Mouse (Mus musculus) common myeloid progenitor, adult 5-6 weeks (primary cell): Measurements from ENCODE around the gene Tnnt3. TPM values are rescaled to one million over a fixed set of nuclear protein-coding genes. Genes with fewer than 3 reads are reported as not detected.

Experiments
- ATAC-seq: replicated peaks from 2 replicates; pipeline ENCODE4 v1.8.0; 2016; ENCODE audit warnings: low read depth, mild to moderate bottlenecking, moderate TSS enrichment, inconsistent platforms; ENCODE audit not compliant: poor library complexity, severe bottlenecking
- total RNA-seq: library from RNA; stranded (forward); fragments of 200-1000, 187-1606 nt; gene quantifications from 2 replicates; pipeline ENCODE4 v1.2.3, GENCODE M21; 2017

Gene Tnnt3
- total RNA-seq, 1 experiment from 2014 or later, result not detected

DNA sequence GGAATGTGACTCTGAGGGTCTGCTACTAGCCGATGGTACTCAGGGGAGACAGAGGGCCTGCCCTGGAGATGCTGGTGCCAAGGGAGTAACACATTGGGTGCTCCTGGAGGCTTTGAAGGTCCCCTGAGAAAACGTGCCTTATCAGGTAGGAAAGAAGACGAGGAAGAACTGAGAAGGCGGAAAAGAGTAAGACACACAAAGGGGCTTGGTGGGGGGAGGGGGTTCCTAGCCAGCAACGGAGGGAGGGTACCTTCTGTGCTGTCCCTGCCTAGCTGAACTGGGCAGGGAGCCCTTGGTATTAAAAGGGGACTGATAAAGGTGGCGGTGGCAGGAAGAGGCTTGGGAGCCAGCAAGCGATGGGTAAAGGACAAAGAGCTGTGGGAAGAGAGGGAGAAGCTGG is 23.0 kb upstream of the Tnnt3 start:
- no peak for ATAC-seq

DNA sequence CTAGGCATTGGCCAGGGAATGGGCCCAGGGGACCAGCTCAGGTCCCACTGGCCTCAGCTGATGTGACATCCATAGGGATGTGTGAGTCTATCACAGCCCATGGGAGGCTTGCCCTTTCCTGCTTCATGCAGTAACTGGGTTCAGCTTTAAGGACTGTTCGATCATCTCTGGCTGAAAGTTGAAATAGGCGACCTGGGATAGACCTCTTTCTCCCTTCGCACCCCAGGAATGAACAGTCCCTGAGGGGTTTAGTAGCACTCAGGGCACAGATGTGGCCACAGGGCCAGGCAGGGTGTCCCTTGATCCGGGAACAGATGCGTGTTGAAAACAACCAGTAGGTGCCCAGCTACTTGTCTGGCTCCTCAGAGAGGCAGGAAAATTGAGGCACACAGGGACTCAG is 22.4 kb upstream of the Tnnt3 start:
- ATAC-seq, result no peak

DNA sequence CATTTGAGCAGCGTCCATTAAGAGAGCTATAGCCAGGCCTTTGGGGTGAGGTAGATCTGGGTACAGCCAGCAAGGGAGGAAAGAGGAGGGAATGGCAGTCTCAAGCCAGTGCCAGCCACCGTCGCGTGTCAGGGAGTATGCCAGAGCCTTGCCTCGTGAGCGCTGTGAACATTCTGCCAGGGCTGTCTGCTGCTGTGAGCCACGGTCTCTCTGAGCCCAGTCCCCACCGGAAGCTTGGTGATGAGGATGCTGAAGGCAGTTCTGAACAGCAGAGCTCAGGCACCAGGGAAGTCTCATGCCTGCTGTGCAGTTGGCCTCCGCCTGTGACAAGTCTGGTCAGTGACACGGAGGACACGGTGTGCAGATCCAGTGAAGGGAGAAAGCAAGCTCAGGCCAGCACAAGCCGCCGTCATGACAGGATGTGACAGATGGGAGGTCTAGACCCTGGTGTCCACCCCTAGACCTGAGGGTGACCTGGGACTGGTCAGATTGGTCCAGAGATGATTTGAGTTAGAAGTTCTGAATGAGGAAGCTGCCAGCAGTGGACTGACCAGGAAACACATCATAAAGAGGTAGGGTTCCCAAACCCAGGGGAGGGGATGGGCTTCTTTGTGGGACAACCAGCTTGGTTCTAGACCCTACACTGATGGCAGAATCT is 21.7 kb upstream of the Tnnt3 start:
- ATAC-seq, result no peak

DNA sequence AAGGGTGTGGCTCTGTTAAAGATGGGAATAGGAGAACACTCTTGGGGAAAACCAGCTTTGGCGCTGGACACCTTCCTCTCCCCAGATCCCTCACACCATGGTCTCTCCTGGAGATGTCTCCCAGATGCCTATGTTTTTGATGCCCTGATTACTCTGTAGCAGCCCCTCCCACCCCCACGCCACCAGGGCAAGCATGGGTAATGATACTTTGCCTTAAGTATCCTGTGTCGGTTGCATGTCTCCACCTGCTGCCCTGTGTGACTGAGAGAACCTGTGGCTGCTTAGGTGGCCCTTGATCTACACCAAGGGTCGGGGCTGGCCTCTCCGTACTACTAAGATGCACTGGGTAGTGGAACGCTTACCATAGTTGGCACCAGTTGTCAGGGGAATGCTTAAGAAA is 20.6 kb upstream of the Tnnt3 start:
- no peak for ATAC-seq

DNA sequence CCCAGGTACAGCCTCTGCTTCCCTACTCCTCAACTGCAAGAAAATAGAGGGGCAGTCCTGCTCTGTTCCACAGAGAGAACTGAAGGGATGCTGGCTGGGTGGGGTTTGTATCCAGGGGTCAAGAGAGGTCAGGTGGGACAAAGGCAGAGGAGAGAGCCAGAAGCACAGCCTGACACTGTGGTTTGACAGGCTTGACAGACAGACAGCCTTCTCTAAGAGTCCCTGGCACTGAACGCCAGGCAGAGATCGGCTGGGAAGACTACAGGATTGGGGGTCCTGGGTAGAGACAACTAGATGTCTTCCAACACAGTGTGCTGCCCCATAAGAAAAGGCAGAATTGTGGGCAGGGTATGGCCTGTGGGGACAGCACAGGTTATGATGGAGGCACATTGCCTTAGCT is 20.1 kb upstream of the Tnnt3 start:
- no peak for ATAC-seq

DNA sequence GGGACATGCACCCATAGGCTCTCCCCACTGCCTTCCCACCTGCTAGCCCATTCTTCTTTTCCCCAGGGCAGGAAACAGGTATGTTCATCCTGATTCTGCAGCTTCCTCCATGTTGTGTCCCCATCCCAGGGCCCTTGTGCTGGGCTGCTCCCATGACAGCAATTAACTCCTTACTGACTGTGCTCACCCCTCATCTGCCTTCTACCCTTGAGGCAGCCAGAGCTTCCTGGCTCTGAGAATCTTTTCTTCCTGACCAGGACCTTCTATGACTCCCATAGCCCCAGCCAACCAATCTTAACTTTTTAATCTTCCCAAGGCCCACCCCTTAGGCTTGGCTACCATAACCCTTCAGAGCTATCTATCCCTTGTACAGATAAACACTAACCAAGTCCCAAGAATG is 19.3 kb upstream of the Tnnt3 start:
- ATAC-seq, result no peak

DNA sequence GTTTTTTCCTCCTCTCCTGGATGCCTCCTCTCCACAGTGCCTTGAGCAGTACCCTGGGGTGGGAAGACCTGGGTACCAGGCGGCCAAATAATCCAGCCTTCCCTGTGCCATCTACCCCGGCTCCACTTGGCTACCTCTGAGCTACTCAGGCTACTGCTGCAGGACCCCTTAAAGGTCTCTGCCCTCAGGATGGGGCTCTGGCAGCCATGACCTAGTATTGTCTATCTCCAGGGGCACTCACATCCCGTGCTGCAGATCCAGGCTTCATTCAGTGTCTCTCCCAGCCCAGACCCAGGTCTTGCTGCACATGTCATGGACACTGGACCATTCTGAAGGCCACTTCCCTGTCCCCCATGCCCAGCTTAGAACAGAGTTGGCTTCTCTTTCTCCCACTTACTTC is 18.8 kb upstream of the Tnnt3 start:
- ATAC-seq, result no peak

DNA sequence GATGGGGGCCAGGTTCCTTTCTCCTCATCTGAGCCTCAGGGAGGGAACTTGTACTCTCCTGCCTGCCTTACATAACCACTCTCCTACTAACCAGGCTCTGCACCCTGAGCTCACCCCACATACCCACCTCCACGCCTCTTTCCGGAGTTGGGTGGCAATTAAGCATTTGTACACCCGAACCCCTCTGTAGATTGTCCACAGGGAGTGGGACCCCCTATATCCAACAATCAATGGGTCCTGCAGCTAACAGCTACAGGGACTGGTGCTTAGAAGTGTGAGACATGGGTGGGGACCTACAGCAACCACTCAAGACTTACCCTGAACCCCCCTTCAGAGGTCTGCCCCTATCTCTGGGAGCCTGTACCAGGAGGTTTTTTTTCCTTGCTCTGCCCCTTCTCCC is 18.0 kb upstream of the Tnnt3 start:
- ATAC-seq, result no peak

DNA sequence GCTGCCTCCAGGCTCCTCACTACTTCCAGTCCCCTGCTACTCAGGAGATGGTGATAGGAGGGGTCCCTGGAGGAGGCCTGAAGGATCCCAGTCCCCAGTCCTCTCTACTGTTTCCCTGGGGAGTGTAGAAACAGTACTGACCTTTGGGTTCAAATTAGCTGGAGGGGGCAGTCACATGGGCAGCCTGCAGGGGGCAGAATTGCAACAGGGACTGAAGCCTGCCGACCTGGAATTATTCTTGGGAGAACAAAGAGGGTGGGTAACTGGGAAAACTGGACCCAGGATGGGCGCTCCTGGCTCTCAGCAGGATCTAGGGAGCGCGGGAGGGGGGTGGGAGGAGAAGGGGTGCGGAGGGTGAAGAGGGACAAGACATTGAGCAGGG is 17.5 kb upstream of the Tnnt3 start:
- ATAC-seq, result peak; percentile 51

DNA sequence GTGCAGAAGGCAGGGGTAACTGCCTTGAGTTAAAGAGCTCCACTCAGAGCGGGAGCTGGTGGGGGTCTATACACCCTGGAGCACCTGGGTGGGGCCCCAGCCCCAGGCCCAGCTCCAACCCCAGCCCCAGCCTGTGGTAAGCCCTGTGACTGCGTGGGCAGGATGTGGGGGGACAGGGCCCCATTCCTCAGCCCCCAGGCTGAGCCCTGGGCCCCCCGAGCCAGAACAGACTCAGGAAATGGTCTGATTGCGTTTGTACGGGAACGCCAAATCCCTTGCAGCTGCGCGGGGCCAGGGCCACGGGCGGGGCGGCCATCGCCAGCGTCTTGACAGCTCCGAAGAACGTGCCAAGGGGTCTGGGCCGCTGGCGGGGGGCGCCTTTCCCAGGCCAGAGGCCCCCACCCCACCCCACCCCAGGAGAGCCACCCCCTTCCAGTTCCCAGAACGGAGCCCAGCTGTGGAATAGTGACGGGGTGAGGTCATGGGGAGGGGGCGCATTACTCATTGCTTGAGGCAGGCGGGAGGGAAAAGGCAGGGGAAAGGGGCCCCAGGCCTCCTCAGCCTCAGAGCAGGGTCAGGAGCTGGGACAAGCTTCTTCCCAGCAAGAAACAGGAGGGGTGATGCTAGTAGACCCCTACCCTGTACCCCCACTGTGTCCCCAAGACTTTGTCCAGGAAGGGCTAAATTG is 16.9 kb upstream of the Tnnt3 start:
- peak; percentile 30; the same call in 1 of the 2 replicates for ATAC-seq

DNA sequence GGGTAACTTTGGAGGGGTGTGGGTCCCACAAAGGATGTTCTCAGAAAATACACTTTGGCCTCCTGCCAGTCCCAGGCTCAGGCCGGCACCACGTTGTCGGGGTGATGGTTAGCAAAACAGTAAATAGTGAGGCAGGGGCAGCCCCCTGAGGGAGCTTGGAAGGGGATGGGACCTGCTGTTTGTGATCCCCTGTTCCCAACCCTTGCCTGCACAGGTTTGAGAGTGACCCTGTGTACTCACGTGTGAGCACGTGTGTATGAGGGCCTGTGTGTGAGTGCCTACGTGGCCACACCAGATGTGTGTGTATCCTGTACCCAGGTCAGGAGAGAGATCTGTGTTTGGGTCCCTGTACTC is 16.4 kb upstream of the Tnnt3 start:
- no peak for ATAC-seq

DNA sequence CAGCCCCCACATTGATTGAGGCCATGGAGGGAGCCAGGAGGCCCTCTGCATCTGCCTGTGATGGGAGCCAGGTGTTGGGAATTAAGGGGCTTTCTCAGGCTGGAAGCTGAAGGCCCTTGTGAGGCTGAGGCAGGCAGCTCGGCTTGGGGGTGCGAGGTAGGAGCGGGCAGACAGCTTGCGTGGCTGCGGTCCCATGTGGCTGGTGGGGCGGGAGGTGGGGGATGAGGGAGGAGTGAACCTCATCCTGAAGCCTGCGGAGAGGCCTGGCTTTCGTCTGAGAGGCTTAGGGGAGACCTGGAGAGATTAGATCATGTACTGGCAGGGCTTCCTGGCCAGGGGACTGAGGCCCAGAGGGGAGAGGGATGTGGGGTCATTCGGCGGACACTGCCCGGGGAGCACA is 15.5 kb upstream of the Tnnt3 start:
- no peak for ATAC-seq

DNA sequence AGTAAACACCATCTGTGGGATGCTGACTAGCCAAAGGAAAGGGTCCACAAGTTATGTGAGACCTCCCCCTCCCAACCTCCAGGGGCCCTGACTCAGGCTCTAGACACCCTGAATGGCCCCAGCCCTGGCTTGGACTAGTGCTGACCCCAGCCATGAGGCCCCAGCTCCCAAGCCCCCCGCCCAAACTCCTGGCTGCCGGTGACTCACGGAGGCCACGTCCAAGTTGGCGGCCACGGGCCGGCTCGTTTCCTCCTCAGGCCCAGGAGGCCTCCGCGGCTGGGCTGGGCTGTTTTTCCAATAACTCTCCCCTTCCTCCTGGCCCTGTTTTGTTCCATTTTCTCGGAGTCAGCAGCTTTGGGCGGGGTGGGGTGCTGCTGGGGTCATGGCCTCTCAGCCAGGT is 13.9 kb upstream of the Tnnt3 start:
- ATAC-seq, result no peak

DNA sequence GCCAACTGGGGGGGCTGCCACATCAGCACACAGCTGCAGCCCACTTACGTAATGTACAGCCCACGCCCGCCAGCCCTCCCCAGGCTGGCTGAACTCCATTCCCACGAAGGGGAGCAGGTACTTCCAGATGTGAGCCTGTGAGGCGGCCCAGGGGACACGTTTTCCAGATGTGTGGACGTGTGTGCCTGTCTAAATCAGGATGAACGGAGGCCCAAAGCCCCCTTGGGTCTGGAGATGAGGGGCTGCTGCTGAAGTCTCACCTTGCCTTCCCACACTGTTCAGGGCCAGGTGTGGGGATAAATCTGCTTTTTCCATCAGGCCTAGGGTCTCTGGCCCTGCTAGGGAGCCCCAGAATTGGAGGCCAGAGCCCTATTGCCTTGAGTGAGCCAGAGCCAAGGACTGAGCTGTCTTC is 11.9 kb upstream of the Tnnt3 start:
- no peak for ATAC-seq

DNA sequence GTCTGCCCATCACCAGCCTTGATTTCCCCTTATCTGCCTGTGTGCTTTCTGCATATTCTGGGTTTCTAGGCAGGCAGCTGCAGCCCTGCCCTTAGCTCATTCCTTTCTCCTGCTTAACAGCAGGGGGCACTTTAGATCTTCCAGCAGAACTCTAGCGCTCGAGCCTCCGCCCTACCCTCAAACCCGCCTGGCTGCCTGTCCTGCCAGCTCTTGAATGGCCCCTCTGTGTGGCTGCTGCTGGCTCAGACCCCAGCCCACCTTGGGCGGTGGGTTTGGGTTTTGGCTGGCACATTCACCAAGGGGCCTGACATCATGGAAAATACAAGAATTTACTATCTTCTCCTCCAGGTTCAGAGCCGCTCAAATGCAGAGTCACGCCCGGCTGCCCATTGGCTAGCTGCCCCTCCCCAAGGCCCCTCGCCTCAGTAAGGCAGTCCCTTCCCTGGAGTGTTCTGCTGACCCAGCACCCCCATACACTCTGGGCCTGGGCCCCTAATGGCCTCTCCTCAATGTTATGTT is 11.2 kb upstream of the Tnnt3 start:
- peak; percentile 52; the same call in 1 of the 2 replicates for ATAC-seq

DNA sequence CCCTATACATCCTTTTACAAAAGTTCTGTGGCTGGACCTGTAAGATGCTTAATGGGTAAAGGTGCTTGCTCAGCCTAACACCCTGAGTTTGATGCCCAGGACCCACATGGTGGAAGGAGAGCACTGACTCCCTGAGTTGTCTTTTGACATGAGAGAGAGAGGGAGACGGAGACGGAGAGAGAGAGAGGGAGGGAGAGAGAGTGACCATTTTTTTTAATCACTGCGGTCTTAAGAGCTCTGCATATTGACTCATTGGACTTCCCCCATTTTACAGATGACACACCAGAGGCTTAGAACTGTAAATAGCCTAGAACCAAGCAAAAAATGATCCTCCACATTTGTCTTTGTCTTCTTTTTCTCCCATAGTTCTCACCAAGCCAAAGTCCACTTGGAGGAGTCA is 10.6 kb upstream of the Tnnt3 start:
- ATAC-seq, result no peak

DNA sequence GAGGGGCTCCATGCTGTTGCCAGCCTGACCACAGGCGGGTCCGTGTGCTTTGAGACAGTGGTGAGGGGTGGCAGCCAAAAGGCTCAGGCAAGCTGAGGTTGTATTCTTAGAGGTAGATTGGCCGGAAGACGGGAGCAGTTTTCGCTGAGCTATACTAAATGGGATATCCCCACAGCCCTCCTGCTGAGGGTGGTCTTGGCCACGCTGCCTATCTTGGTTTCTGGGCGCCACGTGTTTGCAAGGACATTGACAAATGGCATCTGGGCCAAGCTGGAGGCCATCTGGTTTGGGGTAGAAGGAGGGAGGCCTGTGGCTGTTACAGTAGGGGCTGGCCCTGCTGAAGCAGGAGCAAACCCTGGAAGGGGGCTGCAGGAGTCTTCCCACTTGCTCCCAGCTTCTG is 5.1 kb upstream of the Tnnt3 start:
- ATAC-seq, result no peak

DNA sequence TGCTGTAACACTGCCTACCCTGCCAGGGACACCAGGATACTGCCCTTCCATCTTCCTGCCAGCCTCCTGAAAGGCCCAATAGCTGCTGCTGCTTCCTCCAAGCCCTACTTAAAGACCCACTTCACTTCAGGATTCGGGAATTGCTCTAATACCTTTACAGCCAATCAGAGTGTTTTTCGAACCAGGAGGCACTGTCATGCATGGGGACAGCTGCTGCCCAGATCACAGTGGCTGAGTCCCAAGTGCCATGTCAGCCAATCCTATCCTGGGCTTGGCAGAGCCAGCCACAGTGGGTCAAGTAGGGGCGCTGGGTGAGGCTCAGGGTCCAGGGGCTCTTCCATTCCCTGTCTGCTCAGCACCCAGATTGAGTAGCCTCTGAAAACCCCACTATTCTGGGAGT is 2.5 kb upstream of the Tnnt3 start:
- no peak for ATAC-seq

DNA sequence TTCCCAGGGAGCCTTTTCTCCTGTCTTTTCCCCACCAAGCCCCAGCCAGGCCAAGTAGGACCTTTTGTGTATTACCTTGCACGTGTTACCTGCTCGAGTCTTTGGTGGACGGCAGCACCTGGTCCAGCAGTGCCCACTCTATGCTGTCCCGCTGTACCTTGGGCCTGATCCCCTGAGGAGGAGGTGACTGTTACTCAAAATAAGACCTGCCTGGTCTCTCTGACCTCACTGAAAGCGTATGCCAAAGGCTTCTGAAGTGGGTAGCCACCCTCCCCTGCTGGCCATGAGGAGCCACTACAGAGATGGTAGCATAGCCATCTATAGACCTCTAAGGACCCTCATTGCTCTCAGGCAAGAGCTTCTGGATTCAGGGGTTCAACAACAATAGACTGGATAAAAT is 1.8 kb upstream of the Tnnt3 start:
- ATAC-seq, result peak; percentile 38; the same call in 1 of the 2 replicates

DNA sequence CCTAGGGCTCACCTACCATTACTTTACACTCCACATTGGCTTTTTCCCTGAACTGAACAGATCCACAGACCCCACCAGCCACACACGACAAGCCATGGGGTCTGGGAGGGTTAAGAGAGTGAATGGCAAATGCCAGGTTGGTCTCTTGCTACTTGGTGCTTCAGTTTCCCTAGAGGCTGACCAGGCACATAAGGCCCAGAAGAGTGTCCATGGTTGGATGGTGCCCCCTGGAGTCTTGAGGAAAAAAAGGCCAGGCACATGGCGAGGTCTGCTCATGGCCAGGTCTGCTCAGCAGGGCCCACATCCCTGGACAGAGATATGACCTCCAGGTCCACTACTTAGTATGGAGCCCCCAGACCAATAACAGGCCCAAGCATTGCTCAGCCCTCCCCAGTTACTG is 861 bp upstream of the Tnnt3 start:
- peak; percentile 61; the same call in 1 of the 2 replicates for ATAC-seq

DNA sequence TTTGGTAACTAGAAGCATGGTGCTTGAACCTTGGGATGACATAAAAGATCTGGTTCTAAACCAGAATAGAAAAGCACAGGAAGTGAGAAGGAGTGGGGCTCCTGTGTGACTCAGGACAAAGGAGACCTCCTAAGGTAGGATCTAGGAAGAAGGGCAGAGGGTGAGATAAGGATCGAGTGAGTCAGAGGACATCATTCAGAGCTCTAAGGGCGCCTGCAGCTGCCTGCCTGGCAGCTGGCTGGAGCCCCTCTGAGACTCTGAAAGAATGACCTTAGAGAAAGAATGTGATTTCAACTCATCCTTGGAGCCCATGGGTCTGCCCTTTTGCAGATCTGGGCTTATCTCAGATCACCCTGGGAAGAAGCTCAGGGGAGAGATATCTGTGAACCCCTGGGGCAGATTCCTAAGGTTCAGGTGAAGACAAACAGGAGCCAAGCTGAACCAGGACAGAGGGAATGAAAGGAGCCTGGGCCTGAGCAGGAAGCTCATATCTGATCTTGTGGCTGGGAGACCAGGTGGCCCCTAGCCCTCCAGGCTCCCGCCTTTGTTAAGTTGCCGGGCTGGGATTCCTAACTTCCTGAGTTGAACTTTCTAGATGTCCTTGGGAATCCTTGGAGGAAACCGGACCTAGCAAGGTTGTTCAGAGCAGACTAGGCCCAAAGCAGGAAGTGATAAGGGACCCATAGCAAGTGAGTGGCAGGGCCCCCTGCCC is 530 bp downstream of the Tnnt3 start:
- ATAC-seq, result no peak
